Mouse (Mus musculus): ENCODE results near the gene Gcnt4.
"Not testable (repeated sequence)": the region's sequence is repeated elsewhere in the genome, so short reads cannot be mapped to it uniquely, and the experiment has no call there.

Gene Gcnt4

GRCm38 (mm10) chr13:96923999-96924961 is at the start of gene Gcnt4:
Gene Gcnt4 (plus strand): TSS chr13:96924689.
- peak; percentile 70 for DNase-seq (ENCODE audit: low read depth, low spot score)

- DNase-seq (ENCODE audit: low read depth, low spot score): no peak
Measured at GRCm38 (mm10) chr13:96878220-96879057, 46.0 kb upstream of the Gcnt4 start.

- no peak for DNase-seq (ENCODE audit: low read depth, low spot score)
Measured at GRCm38 (mm10) chr13:96884534-96884933, 40.0 kb upstream of the Gcnt4 start.

- DNase-seq (ENCODE audit: low read depth, low spot score): no peak
Measured at GRCm38 (mm10) chr13:96889985-96890384, 34.5 kb upstream of the Gcnt4 start.

GRCm38 (mm10) chr13:96895144-96895543 is 29.3 kb upstream of the Gcnt4 start:
- no peak for DNase-seq (ENCODE audit: low read depth, low spot score)

- DNase-seq (ENCODE audit: low read depth, low spot score): no peak
Measured at GRCm38 (mm10) chr13:96906717-96907116, 17.8 kb upstream of the Gcnt4 start.

- no peak for DNase-seq (ENCODE audit: low read depth, low spot score)
Measured at GRCm38 (mm10) chr13:96911202-96911601, 13.3 kb upstream of the Gcnt4 start.

- not testable (repeated sequence) for DNase-seq (ENCODE audit: low read depth, low spot score)
Measured at GRCm38 (mm10) chr13:96923134-96923533, 1.4 kb upstream of the Gcnt4 start.

GRCm38 (mm10) chr13:96924985-96925745 is 676 bp downstream of the Gcnt4 start:
- DNase-seq (ENCODE audit: low read depth, low spot score): peak; percentile 25

GRCm38 (mm10) chr13:96925991-96926725 is 1.7 kb downstream of the Gcnt4 start:
- DNase-seq (ENCODE audit: low read depth, low spot score): no peak

- no peak for DNase-seq (ENCODE audit: low read depth, low spot score)
Measured at GRCm38 (mm10) chr13:96927781-96928180, 3.3 kb downstream of the Gcnt4 start.

- peak; percentile 48 for DNase-seq (ENCODE audit: low read depth, low spot score)
Measured at GRCm38 (mm10) chr13:96928432-96929039, 4.0 kb downstream of the Gcnt4 start.

- no peak for DNase-seq (ENCODE audit: low read depth, low spot score)
Measured at GRCm38 (mm10) chr13:96932745-96933144, 8.3 kb downstream of the Gcnt4 start.

- no peak for DNase-seq (ENCODE audit: low read depth, low spot score)
Measured at GRCm38 (mm10) chr13:96933367-96933766, 8.9 kb downstream of the Gcnt4 start.

- no peak for DNase-seq (ENCODE audit: low read depth, low spot score)
Measured at GRCm38 (mm10) chr13:96936173-96936777, 11.8 kb downstream of the Gcnt4 start.

- no peak for DNase-seq (ENCODE audit: low read depth, low spot score)
Measured at GRCm38 (mm10) chr13:96937059-96937558, 12.6 kb downstream of the Gcnt4 start.

- no peak for DNase-seq (ENCODE audit: low read depth, low spot score)
Measured at GRCm38 (mm10) chr13:96939680-96940079, 15.2 kb downstream of the Gcnt4 start.

- not testable (repeated sequence) for DNase-seq (ENCODE audit: low read depth, low spot score)
Measured at GRCm38 (mm10) chr13:96941481-96941880, 17.0 kb downstream of the Gcnt4 start.

GRCm38 (mm10) chr13:96943571-96943970 is 19.1 kb downstream of the Gcnt4 start:
- DNase-seq (ENCODE audit: low read depth, low spot score): no peak

GRCm38 (mm10) chr13:96945748-96946147 is 21.3 kb downstream of the Gcnt4 start:
- DNase-seq (ENCODE audit: low read depth, low spot score): no peak

Measured in mesoderm, embryonic 11.5 days (tissue).